Mouse (Mus musculus) liver, adult 2 months (tissue): Measurements from ENCODE around the gene Atxn10.

ENCODE experiments used
- CTCF ChIP-seq: fragments of 200-500 bp; IDR thresholded peaks from 2 replicates; pipeline ENCODE4 v1.5.1; 2011; ENCODE audit warnings: low read depth, low read length, control low read depth
- POLR2A ChIP-seq: fragments of 200-500 bp; IDR thresholded peaks from 2 replicates; pipeline ENCODE4 v1.6.1; 2011; ENCODE audit warnings: low read length, control low read depth; ENCODE audit not compliant: insufficient read depth; ENCODE audit errors: extremely low read depth

DNA sequence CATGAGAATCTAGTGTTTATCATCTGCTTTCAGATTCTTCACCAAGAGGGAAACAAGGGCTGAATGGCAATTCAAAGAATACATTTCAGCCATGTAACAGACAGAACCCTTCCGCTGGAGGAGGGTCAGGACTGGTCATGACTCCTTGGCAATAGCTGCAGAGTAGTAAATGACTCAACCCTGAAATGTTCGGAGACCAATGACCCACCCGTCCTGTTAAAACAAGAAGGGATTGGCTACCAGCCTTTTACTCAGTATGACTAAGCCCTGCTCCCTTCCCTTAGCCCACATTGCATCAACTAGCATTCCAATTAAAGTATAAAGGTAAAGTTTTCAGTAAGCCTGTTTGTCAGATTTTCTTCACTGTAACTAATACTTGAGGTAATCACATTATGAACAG is 88.2 kb downstream of the Atxn10 start:
- no peak for TF ChIP-seq CTCF
- no peak for TF ChIP-seq POLR2A
